Mouse (Mus musculus) liver, adult 2 months (tissue): ENCODE measurements around the gene Spsb3. TPM values are rescaled to one million over a fixed set of nuclear protein-coding genes. Genes with fewer than 3 reads are reported as not detected.

Experiments
- DNase-seq: peaks from one replicate; pipeline ENCODE4 v3.0.0-alpha.2; 2011; ENCODE audit warnings: low read depth, low spot score; ENCODE audit errors: extremely low read depth
- H3K27ac ChIP-seq: fragments of 200-500 bp; replicated peaks from 2 replicates; pipeline ENCODE4 v1.5.1; 2012; ENCODE audit warnings: low read depth, mild to moderate bottlenecking, control low read depth, inconsistent platforms, low read length; ENCODE audit not compliant: insufficient read depth
- H3K27me3 ChIP-seq: fragments of 200-500 bp; 2 replicates; pipeline ENCODE4 v1.6.1; 2012; ENCODE audit warnings: mild to moderate bottlenecking, moderate library complexity, low read length, inconsistent platforms; ENCODE audit not compliant: control insufficient read depth, insufficient read depth
- H3K36me3 ChIP-seq: fragments of 200-500 bp; 2 replicates; pipeline ENCODE4 v1.6.1; 2012; ENCODE audit warnings: low read length, inconsistent platforms; ENCODE audit not compliant: control insufficient read depth, insufficient read depth
- H3K4me1 ChIP-seq: fragments of 200-500 bp; 2 replicates; pipeline ENCODE4 v1.6.1; 2011; ENCODE audit warnings: low read length; ENCODE audit not compliant: control insufficient read depth, insufficient read depth
- H3K4me3 ChIP-seq: fragments of 200-500 bp; 2 replicates; pipeline ENCODE4 v1.5.1; 2011; ENCODE audit warnings: low read depth, mild to moderate bottlenecking, control low read depth, low read length, moderate library complexity; ENCODE audit not compliant: insufficient read depth
- H3K79me2 ChIP-seq: fragments of 200-500 bp; 2 replicates; pipeline ENCODE4 v1.6.1; 2012; ENCODE audit warnings: inconsistent platforms, mild to moderate bottlenecking, low read length, moderate library complexity; ENCODE audit not compliant: control insufficient read depth, insufficient read depth
- H3K9ac ChIP-seq: fragments of 200-500 bp; 2 replicates; pipeline ENCODE4 v1.6.1; 2012; ENCODE audit warnings: low read depth, mild to moderate bottlenecking, control low read depth, inconsistent platforms, low read length
- CTCF ChIP-seq: fragments of 200-500 bp; IDR thresholded peaks from 2 replicates; pipeline ENCODE4 v1.5.1; 2011; ENCODE audit warnings: low read depth, low read length, control low read depth
- POLR2A ChIP-seq: fragments of 200-500 bp; IDR thresholded peaks from 2 replicates; pipeline ENCODE4 v1.6.1; 2011; ENCODE audit warnings: low read length, control low read depth; ENCODE audit not compliant: insufficient read depth; ENCODE audit errors: extremely low read depth
- WGBS: fragments of 180-500 bp; shearing (Covaris S2); methylation state at CpG from one replicate; pipeline ENCODE4 v1.1.7; 2018; 5-methylcytosine and 5-hydroxymethylcytosine counted together
- polyA plus RNA-seq: library from polyadenylated mRNA; depleted of rRNA; stranded (reverse); fragments of >200 nt; gene quantifications from 2 replicates; pipeline ENCODE4 v1.2.3, GENCODE M21; 2012
- total RNA-seq: library from RNA; depleted of rRNA; stranded (reverse); fragments of >200 nt; gene quantifications from 2 replicates; pipeline ENCODE4 v1.2.3, GENCODE M21; 2014

The Spsb3 gene
- total and polyA plus RNA-seq, 2 experiments: 8.7 to 42.4 TPM

GRCm38 (mm10) chr17:24844525-24844924 is 41.9 kb upstream of the Spsb3 start:
- Histone ChIP-seq H3K27ac (no peak overlapping the region; the same call in 1 of the 2 replicates), H3K4me1 (peaks cover 6% of the 10 kb centered on the region), H3K36me3 (no peaks in the 10 kb centered on the region), H3K9ac (no peak overlapping the region), H3K79me2 (no peaks in the 10 kb centered on the region; the same call in 1 of the 2 replicates), H3K4me3 (no peak overlapping the region), H3K27me3 (no peaks in the 10 kb centered on the region)
- TF ChIP-seq POLR2A (no peak), CTCF (no peak)
- WGBS: 79% methylated on average over 9 of the region's 9 CpGs
- DNase-seq: no peak

GRCm38 (mm10) chr17:24847386-24847785 is 39.1 kb upstream of the Spsb3 start:
- Histone ChIP-seq H3K27me3 (no peaks in the 10 kb centered on the region), H3K4me1 (peaks cover 4% of the 10 kb centered on the region), H3K79me2 (peaks cover 13% of the 10 kb centered on the region; the same call in 1 of the 2 replicates), H3K27ac (peak overlapping the region; percentile 91), H3K36me3 (no peaks in the 10 kb centered on the region; the same call in 1 of the 2 replicates), H3K9ac (no peak overlapping the region), H3K4me3 (no peak overlapping the region)
- peak; percentile 100 for DNase-seq
- TF ChIP-seq CTCF: no peak
- no peak for TF ChIP-seq POLR2A
- WGBS: 15% methylated on average over 1 of the region's 1 CpGs

- H3K27me3 ChIP-seq: no peaks in the 10 kb centered on the region
- peak overlapping the region; percentile 91 for H3K27ac ChIP-seq
- peaks cover 7% of the 10 kb centered on the region for H3K4me1 ChIP-seq
- no peak for TF ChIP-seq POLR2A
- H3K79me2 ChIP-seq: peaks cover 18% of the 10 kb centered on the region; the same call in 1 of the 2 replicates
- peak; percentile 99 for DNase-seq
- H3K9ac ChIP-seq: peak overlapping the region; percentile 69
- peaks cover 7% of the 10 kb centered on the region for H3K36me3 ChIP-seq
- H3K4me3 ChIP-seq: peak overlapping the region; percentile 75
These were observed 37.8 kb upstream of the Spsb3 start for GRCm38 (mm10) chr17:24848600-24849031.

- TF ChIP-seq CTCF (peak; percentile 52), POLR2A (no peak)
- DNase-seq: no peak
- under 1% methylated on average over 21 of the region's 21 CpGs for WGBS
- H3K27ac ChIP-seq: peak overlapping the region; percentile 96
- peak overlapping the region; percentile 84 for H3K9ac ChIP-seq
- H3K36me3 ChIP-seq: peaks cover 15% of the 10 kb centered on the region
- H3K4me1 ChIP-seq: peaks cover 7% of the 10 kb centered on the region
- peaks cover 18% of the 10 kb centered on the region; the same call in 1 of the 2 replicates for H3K79me2 ChIP-seq
- H3K4me3 ChIP-seq: peak overlapping the region; percentile 75
- H3K27me3 ChIP-seq: no peaks in the 10 kb centered on the region
These were observed 36.7 kb upstream of the Spsb3 start for GRCm38 (mm10) chr17:24849733-24850064.

- no peak for TF ChIP-seq CTCF
- peak; percentile 95 for TF ChIP-seq POLR2A
- H3K4me3 ChIP-seq: peak within 1 kb of the TSS; percentile 88
These were observed 36.2 kb upstream of the Spsb3 start, which contains the start of gene Fahd1 for GRCm38 (mm10) chr17:24850065-24850772. Gene Fahd1, minus strand, starts transcription at chr17:24850364.

GRCm38 (mm10) chr17:24850773-24851127 is 35.7 kb upstream of the Spsb3 start:
- no peak for TF ChIP-seq CTCF
- no peak for TF ChIP-seq POLR2A
- Histone ChIP-seq H3K4me3 (peak overlapping the region; percentile 88), H3K9ac (peak overlapping the region; percentile 96), H3K27ac (peak overlapping the region; percentile 93), H3K36me3 (peaks cover 23% of the 10 kb centered on the region), H3K79me2 (peaks cover 18% of the 10 kb centered on the region; the same call in 1 of the 2 replicates), H3K4me1 (peaks cover 12% of the 10 kb centered on the region), H3K27me3 (no peaks in the 10 kb centered on the region)
- peak; percentile 51 for DNase-seq
- WGBS: under 1% methylated on average over 20 of the region's 20 CpGs

More at GRCm38 (mm10) chr17:24850065-24850772, 36.2 kb upstream of the Spsb3 start, which contains the start of gene Fahd1:
- peak within 1 kb of the TSS; percentile 96 for H3K27ac ChIP-seq
- H3K79me2 ChIP-seq: peaks cover 18% of the 10 kb centered on the region; the same call in 1 of the 2 replicates
- peaks cover 7% of the 10 kb centered on the region for H3K4me1 ChIP-seq
- peak; percentile 97 for DNase-seq
- peaks cover 19% of the 10 kb centered on the region for H3K36me3 ChIP-seq
- H3K27me3 ChIP-seq: no peaks in the 10 kb centered on the region
- under 1% methylated on average over 58 of the region's 58 CpGs for WGBS
- H3K9ac ChIP-seq: peak within 1 kb of the TSS; percentile 96
